Mouse (Mus musculus) neural tube, embryonic 11.5 days (tissue): ENCODE data around the gene Tubg1. TPM values are rescaled to one million over a fixed set of nuclear protein-coding genes. Genes with fewer than 3 reads are reported as not detected.

ENCODE experiments used
- ATAC-seq: fragments of 200-750 bp; cut with Nextera tagmentation; 2 replicates; pipeline ENCODE4 v1.8.0; 2017; ENCODE audit warnings: moderate number of reproducible peaks, mild to moderate bottlenecking, moderate TSS enrichment, moderate library complexity; ENCODE audit not compliant: insufficient read depth, low FRiP score, low TSS enrichment
- DNase-seq: peaks from one replicate; pipeline ENCODE4 v3.0.0-alpha.2; 2015; ENCODE audit warnings: low spot score
- H3K27ac ChIP-seq: fragments of 300-500 bp; sonication (generic); 2 replicates; pipeline ENCODE4 v1.5.1; 2014; ENCODE audit warnings: low read depth, mild to moderate bottlenecking, low read length
- H3K27me3 ChIP-seq: fragments of 300-500 bp; sonication (generic); 2 replicates; pipeline ENCODE4 v1.6.1; 2014; ENCODE audit warnings: mild to moderate bottlenecking, low read length, mixed read lengths; ENCODE audit not compliant: control insufficient read depth, insufficient read depth
- H3K36me3 ChIP-seq: fragments of 300-500 bp; sonication (generic); 2 replicates; pipeline ENCODE4 v1.6.1; 2014; ENCODE audit warnings: mild to moderate bottlenecking, low read length, moderate library complexity, mixed read lengths; ENCODE audit not compliant: control insufficient read depth, insufficient read depth
- H3K4me1 ChIP-seq: fragments of 300-500 bp; sonication (generic); 2 replicates; pipeline ENCODE4 v1.6.1; 2014; ENCODE audit warnings: low read length, mixed read lengths; ENCODE audit not compliant: control insufficient read depth, insufficient read depth
- H3K4me2 ChIP-seq: fragments of 300-500 bp; sonication (generic); 2 replicates; pipeline ENCODE4 v1.6.1; 2014; ENCODE audit warnings: low read depth, mild to moderate bottlenecking, moderate library complexity
- H3K4me3 ChIP-seq: fragments of 300-500 bp; sonication (generic); 2 replicates; pipeline ENCODE4 v1.5.1; 2014; ENCODE audit warnings: low read depth, low read length
- H3K9ac ChIP-seq: fragments of 300-500 bp; sonication (generic); 2 replicates; pipeline ENCODE4 v1.6.1; 2014; ENCODE audit warnings: mild to moderate bottlenecking, low read length
- H3K9me3 ChIP-seq: fragments of 300-500 bp; sonication (generic); 2 replicates; pipeline ENCODE4 v1.6.1; 2016; ENCODE audit warnings: low read length; ENCODE audit not compliant: control insufficient read depth
- WGBS: fragments of 180-500 bp; shearing (Covaris S2); extraction: QIAGEN DNeasy Blood & Tissue Kit; methylation state at CpG from one replicate; pipeline ENCODE4 v1.1.7; 2014; 5-methylcytosine and 5-hydroxymethylcytosine counted together
- polyA plus RNA-seq: library from polyadenylated mRNA; unstranded; fragments of >200 nt; fragmentation: Nextera tagmentation; extraction: Ambion mirVana; gene quantifications from 2 replicates; pipeline ENCODE4 v1.2.1, GENCODE M21; 2014

Gene Tubg1
- polyA plus RNA-seq, 1 experiment from 2014 or later: 116 TPM

GRCm38 (mm10) chr11:101140164-101140819, 20.6 kb downstream of the Tubg1 start:
- no peak overlapping the region for H3K9ac ChIP-seq
- no peaks in the 10 kb centered on the region for H3K27me3 ChIP-seq
- ATAC-seq: no peak
- no peak overlapping the region for H3K4me3 ChIP-seq
- H3K9me3 ChIP-seq: no peaks in the 10 kb centered on the region
- WGBS: 45% methylated on average over 27 of the region's 27 CpGs
- no peak overlapping the region for H3K27ac ChIP-seq
- H3K4me1 ChIP-seq: 0 out of 2 replicates have a peak, but pooled peaks cover 6% of the 10 kb centered on the region
- peak overlapping the region; percentile 22 for H3K4me2 ChIP-seq
- DNase-seq: no peak
- no peaks in the 10 kb centered on the region for H3K36me3 ChIP-seq

DNA sequence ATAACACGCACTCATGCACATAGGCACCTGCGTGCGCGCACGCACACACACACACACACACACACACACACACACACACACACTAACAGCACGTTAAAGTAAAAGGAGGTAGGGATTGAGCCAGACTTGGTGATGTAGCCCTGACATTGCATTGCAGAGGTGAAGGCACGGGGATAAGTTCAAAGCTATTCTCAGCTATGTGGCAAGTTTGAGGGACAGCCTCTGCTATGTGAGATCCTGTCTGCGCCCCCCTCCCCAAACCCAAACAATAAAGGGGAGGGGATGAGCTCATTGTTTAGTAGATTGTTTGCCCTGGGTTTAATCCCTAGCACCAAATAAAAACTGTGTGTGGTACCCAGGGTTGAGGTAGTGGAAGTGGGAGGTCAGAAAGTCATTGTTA, 21.4 kb downstream of the Tubg1 start:
- no peak overlapping the region for H3K27ac ChIP-seq
- no peak for DNase-seq
- no peaks in the 10 kb centered on the region for H3K9me3 ChIP-seq
- no peak overlapping the region for H3K4me3 ChIP-seq
- H3K27me3 ChIP-seq: no peaks in the 10 kb centered on the region
- H3K4me1 ChIP-seq: 0 out of 2 replicates have a peak, but pooled peaks cover 6% of the 10 kb centered on the region
- ATAC-seq: no peak
- H3K36me3 ChIP-seq: no peaks in the 10 kb centered on the region
- H3K9ac ChIP-seq: no peak overlapping the region
- H3K4me2 ChIP-seq: no peak overlapping the region
- 82% methylated on average over 8 of the region's 8 CpGs for WGBS

- no peak overlapping the region for H3K9ac ChIP-seq
- 0 out of 2 replicates have a peak, but pooled peaks cover 6% of the 10 kb centered on the region for H3K4me1 ChIP-seq
- H3K27ac ChIP-seq: no peak overlapping the region
- no peaks in the 10 kb centered on the region for H3K9me3 ChIP-seq
- 86% methylated on average over 10 of the region's 10 CpGs for WGBS
- no peak for ATAC-seq
- DNase-seq: no peak
- H3K36me3 ChIP-seq: no peaks in the 10 kb centered on the region
- H3K4me3 ChIP-seq: no peak overlapping the region
- no peak overlapping the region for H3K4me2 ChIP-seq
- H3K27me3 ChIP-seq: no peaks in the 10 kb centered on the region
Measured at GRCm38 (mm10) chr11:101142215-101142967, 22.7 kb downstream of the Tubg1 start.

GRCm38 (mm10) chr11:101143338-101144225, 23.8 kb downstream of the Tubg1 start:
- H3K4me1 ChIP-seq: 0 out of 2 replicates have a peak, but pooled peaks cover 6% of the 10 kb centered on the region
- DNase-seq (peak; percentile 73), ATAC-seq (no peak; the same call in 1 of the 2 replicates)
- H3K9ac ChIP-seq: peak overlapping the region; percentile 52
- H3K9me3 ChIP-seq: no peaks in the 10 kb centered on the region
- WGBS: 18% methylated on average over 18 of the region's 19 CpGs
- no peaks in the 10 kb centered on the region for H3K27me3 ChIP-seq
- no peaks in the 10 kb centered on the region for H3K36me3 ChIP-seq
- 0 out of 2 replicates have a peak overlapping the region, but pooled peaks have one; percentile 23 for H3K27ac ChIP-seq
- H3K4me3 ChIP-seq: 0 out of 2 replicates have a peak overlapping the region, but pooled peaks have one; percentile 14
- H3K4me2 ChIP-seq: peak overlapping the region; percentile 44

- H3K36me3 ChIP-seq: no peaks in the 10 kb centered on the region
- H3K4me1 ChIP-seq: peaks cover 9% of the 10 kb centered on the region; the same call in 1 of the 2 replicates
- no peaks in the 10 kb centered on the region for H3K27me3 ChIP-seq
- no peak overlapping the region for H3K9ac ChIP-seq
- DNase-seq (peak; percentile 70), ATAC-seq (no peak)
- WGBS: 21% methylated on average over 10 of the region's 10 CpGs
- H3K4me3 ChIP-seq: no peak overlapping the region
- no peak overlapping the region for H3K4me2 ChIP-seq
- H3K27ac ChIP-seq: no peak overlapping the region
- no peaks in the 10 kb centered on the region for H3K9me3 ChIP-seq
Measured at GRCm38 (mm10) chr11:101146377-101146776, 26.6 kb downstream of the Tubg1 start.

- H3K9me3 ChIP-seq: no peaks in the 10 kb centered on the region
- ATAC-seq (no peak), DNase-seq (no peak)
- no peak overlapping the region for H3K27ac ChIP-seq
- H3K4me1 ChIP-seq: peaks cover 5% of the 10 kb centered on the region; the same call in 1 of the 2 replicates
- H3K4me2 ChIP-seq: no peak overlapping the region
- H3K4me3 ChIP-seq: no peak overlapping the region
- 67% methylated on average over 10 of the region's 10 CpGs for WGBS
- H3K27me3 ChIP-seq: no peaks in the 10 kb centered on the region
- no peaks in the 10 kb centered on the region for H3K36me3 ChIP-seq
- no peak overlapping the region for H3K9ac ChIP-seq
Measured at GRCm38 (mm10) chr11:101148751-101149150, 29.0 kb downstream of the Tubg1 start.

GRCm38 (mm10) chr11:101149178-101150105, 29.7 kb downstream of the Tubg1 start:
- WGBS: 41% methylated on average over 9 of the region's 9 CpGs
- no peak overlapping the region for H3K9ac ChIP-seq

More at GRCm38 (mm10) chr11:101149178-101150105, 29.7 kb downstream of the Tubg1 start:
- Histone ChIP-seq H3K4me2 (no peak overlapping the region), H3K27ac (peak overlapping the region; percentile 23; the same call in 1 of the 2 replicates), H3K36me3 (no peaks in the 10 kb centered on the region), H3K9me3 (no peaks in the 10 kb centered on the region), H3K4me3 (no peak overlapping the region), H3K27me3 (no peaks in the 10 kb centered on the region), H3K4me1 (peaks cover 3% of the 10 kb centered on the region; the same call in 1 of the 2 replicates)
- no peak for ATAC-seq
- DNase-seq: no peak
